Mouse (Mus musculus): ENCODE measurements around the gene Pigm.

DNA sequence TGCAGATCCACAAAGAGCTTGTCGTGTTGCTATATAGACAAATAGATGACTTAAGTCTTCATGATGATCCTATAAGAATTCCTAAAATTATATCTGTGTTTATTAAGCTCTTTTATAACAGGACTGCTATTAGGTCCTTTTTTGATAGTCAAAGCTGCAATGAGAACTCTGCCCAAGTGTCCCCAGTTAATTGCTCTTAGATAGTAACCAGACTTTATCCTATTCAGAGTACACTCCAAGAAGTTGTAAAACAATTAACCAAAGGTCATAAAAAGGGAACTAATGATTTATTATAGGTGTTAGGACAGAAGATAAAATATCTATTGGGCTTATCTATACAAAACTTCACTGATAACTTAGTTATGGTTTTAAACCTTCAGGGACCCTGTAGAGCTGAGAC is 5.7 kb downstream of the Pigm start:
- TF ChIP-seq CTCF (conservative IDR thresholded peaks at IDR 0.05; ENCODE audit: insufficient read depth, insufficient read length, low read depth, low read length): no peak
- TF ChIP-seq POLR2A (IDR thresholded peaks at IDR 0.05; ENCODE audit: low read depth, low read length): no peak

Data from kidney, adult 2 months (tissue).